Mouse (Mus musculus) right cerebral cortex, adult 18-20 months (tissue): ENCODE measurements around the gene Ripply2.
"Not testable (repeated sequence)": the region's sequence is repeated elsewhere in the genome, so short reads cannot be mapped to it uniquely, and the experiment has no call there.

Source experiments
- DNase-seq: peaks from one replicate; pipeline ENCODE4 v3.0.0; 2022; ENCODE audit warnings: mixed read lengths

Gene Ripply2

DNA sequence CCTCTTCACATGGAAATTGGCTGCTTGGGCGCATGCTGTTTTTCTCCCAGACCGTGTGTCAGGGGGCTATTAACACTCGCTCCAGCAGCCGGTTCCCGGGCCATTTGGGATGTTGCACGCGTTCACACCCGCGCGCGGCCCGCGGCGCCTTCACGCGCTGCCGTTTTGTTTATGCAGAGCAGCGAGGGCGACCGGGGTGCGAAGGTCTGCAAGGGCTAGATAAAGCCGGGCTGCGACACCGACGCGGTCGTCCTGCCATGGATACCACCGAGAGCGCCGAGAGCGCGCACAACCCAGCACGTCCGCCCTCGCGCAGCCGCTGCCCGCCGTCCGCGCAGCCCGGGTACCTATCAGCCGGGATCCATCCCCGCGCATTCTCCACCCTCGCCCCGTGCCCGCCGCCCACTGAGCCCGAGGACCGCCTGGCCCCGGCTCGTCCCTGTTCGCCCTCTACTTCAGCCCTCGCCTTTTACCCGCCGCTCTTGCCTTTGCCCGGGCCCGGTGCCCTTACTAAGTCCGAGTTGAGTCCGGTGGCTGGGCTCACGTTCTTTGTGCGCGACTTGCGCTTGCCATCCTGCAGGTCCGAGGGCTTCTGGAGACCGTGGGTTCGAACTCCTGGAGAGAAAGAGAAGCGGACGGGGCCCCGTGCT lies at the start of gene Ripply2:
Gene Ripply2, plus strand, starts transcription at position 250 of the 650 bp plus-strand sequence.
- DNase-seq = peak; percentile 54

DNA sequence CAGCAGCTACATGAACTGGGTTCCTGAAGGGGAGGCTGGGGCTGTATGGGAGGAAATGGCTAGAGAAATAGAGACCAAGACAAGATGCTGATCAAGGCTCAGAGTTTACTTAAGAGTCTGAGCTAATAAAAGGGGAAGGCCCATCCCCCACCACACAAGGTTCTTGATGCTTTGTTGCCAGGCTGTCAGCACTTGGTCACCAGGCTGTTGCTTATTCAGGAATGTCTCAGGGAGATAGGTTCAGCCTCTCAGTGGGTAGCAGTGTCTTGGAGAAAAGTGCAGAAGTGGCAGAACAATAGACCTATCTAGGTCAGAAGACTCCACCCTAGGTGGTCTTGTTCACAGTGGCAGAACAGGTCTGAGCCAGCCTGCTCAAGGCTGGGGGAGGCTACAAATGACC lies 42.9 kb upstream of the Ripply2 start:
- not testable (repeated sequence) for DNase-seq

DNA sequence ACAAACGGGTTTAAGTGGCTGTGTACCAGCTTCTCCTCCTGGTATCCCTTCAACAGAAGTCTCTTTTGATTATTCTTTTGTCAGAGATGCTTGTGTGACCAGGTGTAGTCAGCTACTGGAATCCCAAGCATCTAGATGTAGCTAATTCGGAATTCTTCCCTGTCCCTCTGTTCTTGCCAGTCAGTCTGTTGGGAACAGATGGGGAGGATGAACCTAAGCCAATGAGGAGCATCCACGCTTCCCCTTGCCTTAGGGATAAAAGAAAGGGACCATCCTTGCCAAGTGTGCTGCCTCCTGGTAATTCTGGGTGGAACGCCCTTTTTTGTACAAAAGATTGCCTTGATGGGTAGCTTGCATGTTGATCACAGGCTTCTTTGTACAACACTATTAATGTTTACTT lies 41.8 kb upstream of the Ripply2 start:
- DNase-seq = no peak

DNA sequence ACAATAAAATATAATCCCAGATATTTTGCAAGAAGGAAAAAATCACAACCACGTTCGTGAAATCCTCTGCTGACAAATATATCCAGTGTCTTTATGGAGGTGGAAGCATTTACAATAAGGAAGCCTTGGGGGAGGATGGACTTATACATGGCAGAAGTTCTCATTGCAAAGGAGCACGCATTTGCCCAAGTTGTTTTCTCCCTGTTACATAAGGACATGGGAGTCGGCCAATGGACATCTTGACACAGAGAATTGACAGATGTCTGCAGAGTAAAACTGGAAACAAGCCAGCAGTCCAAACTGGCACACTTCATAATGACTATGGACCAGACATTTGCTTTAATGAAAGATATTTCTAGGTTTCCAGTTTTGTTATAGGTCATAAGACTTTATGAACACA lies 38.4 kb upstream of the Ripply2 start:
- DNase-seq = peak; percentile 9

DNA sequence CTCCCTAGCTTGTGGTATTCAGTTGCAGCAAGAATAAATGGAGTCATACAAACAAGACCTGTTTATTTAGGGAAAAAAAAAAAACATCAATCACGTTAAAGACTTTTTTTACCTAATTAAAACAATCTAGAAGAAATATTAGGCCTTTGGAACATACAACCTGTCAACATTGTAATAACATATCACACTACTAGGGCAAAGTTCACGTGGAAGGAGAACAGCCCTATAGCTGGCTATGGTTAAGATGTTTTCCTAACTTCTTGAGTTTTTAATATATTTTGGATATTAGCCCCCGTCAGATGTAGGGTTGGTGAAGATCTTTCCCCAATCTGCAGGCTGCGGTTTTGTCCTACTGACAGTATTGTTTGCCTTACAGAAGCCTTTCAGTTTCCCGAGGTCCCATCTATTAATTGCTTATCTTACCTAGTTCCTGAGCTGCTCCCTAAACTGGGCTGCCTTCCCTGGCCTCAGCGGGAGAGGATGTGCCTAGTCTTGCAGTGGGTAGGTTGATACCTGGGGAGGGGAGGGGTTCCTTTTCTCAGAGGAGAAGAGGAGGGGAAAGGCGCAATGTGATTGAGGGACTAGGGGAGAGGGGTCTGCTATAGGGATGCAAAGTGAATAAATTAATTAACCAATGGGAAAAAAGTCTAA lies 37.0 kb upstream of the Ripply2 start:
- no peak for DNase-seq

DNA sequence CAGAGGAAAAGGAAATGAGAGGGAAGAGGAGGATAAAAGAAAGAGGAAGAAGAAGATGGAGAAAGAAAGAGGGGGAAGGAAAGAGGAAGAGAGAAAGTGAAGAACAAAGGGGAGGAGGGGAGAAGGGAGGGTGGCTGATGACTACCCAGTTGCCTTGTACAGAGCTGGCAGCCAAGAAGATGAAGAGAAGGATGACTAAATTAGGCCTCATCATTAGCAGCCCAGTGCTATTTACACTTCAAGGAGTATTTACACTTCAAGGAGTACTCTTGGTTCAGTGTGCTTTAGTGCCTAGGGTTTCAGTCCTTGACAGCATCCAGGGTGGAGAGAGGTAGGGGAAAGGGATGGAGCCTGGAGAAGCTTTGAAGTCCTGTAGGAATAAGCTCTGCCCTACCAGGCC lies 35.3 kb upstream of the Ripply2 start:
- no peak for DNase-seq

DNA sequence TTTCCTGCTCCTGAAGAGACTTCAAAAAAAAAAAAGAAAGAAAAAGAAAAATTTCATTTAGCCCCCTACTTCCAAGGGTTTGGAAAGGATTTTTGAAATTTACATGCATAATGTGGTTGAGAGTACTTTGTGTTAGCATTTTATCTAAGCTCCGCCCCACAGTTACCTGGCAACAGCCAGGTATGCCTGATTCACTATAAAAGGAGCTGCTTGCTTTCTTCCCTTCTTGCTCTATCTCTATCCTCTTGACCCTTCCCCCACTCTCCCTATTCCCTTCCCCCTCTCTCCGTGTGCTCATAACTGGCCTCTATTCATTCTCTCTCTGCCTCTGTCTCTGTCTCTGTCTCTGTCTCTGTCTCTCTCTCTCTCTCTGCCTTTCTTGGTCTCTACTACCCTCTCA lies 34.4 kb upstream of the Ripply2 start:
- no peak for DNase-seq

DNA sequence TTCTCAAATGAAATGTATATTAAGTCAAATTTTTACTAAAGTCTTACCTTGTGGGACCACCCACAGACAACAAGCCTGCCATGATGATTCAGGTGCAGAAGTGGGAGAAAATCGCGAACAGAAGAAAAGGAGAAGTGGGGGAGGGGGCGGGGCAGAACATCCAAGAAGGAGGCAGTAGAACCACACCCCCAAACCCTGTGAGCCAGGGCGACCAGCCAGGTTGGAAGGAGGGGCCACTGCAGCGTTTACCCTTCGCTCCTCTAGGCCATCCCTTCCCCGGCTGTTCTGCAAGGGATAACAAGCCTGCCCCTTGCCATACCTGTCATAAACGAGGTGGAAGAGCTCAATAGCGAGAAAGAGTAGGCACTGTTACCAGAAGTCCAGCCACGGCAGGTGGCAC lies 33.8 kb upstream of the Ripply2 start:
- DNase-seq = no peak

DNA sequence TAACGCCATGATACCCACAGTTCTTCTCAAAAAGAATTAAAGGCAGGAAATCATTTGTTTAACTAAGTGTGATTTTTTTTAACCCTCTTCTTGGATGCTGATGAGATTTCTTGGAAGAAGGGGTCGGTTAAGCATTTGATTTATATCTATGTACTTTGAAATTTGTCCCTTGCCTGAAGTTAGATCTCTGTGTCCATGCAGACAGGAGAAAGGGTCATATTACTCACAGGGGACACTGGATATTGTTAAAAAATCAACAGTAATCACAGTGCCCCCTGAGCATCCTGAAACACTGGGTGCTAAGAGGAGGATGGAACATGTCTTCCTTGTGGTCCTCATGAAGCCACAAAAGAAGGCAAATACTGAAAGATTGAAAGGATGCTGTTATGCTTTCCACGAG lies 30.8 kb upstream of the Ripply2 start:
- DNase-seq = no peak

DNA sequence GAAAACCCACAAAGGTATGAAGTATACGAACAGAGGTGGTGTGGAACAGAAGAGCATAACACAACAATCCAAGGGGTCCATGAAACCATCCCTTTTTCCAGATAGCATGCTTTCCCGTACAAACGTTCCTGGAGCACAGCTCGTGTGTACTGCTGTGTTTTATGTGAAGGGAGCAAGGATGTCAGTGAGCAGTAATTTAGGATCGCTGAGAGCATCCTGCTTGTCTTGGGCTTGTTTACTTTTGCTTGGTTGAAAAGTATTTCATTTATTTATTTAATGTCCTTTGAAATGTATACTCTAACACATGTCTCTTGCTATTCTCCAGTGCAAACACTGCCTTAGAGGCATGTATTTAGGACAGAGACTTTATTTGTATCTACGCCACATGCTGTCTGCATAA lies 30.2 kb upstream of the Ripply2 start:
- DNase-seq = no peak

DNA sequence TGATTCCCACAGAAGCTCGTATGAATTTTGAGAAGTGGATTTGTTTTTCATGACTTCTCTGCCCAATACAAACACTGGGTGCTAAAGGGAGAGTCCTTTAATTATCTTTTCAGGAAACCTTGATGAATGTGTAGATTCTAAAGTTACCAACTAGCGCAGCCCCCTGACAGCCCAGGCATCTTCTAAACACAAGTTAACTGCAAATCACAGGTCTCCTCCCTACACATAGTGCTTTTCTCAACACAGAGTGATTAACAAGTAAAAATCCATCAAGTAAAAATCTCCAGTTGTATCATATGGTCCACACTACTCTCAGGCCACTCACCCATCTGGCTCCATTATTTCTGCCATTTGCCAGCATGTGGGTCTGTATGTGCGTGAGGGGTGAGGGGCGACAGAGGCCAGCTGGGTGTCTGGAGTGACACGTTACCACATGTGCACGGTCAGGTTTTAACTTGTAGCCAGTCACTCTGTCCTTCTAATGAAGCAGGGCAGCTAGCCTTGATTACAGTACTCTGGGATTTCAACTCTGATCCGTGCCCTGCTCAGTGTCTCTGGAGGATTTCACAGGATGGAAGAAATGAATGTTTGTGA lies 28.5 kb upstream of the Ripply2 start:
- no peak for DNase-seq

DNA sequence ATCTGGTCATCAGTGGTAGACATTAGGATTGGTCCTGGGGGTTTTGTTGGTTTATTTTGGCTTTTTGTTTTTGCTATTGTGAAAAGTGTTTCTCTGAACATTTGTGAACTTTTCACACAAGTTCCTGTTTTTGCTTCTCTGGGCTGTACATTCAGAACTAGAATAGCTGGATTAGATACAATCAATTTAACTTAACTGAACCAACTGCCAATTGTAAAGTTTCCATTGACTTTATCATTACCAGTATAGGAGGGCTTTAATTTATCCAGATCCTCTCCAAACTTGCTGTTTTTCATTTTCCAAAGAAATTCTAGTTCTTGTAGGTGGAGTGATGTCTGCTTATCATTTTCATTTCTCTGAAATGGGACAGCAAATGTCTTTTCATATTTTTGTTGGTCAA lies 25.5 kb upstream of the Ripply2 start:
- no peak for DNase-seq

DNA sequence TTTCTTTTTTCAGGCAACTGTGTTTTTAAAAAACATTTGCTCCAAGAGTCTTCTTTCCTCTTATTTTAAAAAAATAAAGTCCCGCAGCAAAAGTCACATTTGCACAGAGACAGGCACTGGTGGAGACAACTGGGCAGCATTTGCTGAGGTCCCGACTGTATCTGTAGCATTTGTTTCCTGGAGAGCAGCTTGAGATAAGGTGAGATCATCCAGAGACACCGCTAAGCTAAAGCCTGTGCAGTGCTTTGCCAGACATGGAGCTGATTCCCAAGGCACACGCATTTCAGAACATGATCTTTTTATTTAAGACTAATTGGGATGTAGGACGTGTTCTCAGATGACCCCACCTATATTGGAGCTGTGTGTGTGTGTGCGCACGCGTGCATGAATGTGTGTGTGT lies 23.6 kb upstream of the Ripply2 start:
- DNase-seq = no peak

DNA sequence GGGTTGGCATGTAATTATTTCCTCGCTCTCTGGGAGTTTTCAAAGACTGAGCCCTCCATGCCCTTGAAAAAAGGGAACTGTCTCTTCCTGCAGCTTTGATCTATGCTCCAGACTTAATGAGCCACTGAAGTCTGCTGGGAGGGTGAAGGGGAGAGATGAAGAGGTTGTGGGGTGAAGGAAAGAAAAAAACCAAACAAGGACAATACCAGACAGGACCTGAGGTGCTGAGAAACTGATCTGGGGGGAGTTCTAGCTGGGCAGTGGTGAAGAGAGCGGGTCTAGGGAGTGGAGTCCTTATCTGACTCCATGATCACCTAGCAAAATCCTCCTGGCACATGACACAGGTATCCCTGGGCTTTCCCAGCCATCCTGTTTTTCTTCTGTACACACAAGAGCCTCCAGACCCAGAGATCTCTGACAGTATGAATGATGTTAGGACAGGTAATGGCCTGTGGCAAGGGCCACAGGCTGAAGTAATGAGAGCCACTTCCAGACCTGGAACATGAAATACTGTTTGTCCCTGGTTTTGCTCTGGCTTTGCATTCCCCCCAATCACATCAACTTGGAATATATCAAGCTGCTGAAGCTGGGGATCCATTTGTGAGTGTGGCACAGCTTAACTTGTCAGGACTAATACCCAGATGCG lies 18.2 kb upstream of the Ripply2 start:
- no peak for DNase-seq

DNA sequence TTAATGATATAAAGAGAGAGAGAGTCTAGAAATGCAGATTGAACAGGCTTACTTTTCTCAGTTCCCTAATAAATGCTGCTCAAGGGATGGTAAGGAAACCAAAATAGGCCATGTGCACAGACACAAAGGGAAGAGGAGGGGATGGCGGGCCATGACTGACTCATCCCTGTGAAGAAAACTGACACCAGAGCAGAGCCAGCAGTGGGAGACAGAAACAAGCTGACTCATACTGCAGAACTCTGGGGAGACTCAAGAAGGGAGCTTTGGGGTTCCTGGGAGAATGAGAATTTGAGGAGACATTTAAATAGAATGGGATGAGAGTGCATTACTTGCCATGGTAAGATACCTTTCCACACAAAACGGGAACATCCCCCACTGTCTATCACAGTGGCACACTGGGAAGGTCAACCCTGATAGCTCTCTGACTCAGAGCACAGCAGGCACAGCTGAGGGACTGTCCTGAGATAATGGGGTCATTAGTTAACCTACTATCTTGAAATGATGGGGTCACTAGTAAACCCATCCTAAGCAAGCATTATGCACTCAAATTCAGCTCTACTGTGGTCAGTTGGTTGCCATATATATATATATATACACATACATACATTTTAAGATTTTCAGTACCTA lies 15.3 kb upstream of the Ripply2 start:
- peak; percentile 86 for DNase-seq

DNA sequence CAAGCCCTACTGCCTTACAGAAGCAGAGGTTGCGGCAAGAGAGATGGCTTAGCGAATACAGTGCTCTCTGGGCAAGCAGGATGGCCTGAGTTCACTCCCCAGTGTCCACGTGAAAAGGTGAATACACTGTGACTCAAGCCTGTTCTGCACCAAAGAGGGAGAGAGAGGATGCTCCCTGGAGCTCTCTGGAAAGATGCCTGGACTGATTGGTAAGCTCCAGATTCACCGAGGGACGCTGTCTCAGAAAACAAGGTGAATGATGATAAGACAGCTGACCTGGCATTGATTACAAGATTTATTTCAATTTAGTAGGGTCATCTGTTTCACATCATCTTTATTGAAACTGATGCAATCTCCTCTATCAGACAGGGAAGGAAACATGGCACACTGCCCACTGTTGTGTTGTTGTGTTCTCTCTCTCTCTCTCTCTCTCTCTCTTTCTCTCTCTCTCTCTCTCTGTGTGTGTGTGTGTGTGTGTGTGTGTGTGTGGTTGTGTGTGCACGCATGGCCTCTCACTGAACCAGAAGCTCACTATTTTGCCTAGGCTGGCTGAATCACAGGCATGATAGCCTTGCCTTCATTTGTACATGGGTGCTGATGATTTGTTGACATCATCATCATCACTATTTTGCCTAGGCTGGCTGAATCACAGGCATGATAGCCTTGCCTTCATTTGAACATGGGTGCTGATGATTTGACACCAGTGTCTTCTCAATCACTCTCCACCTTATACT lies 10.5 kb upstream of the Ripply2 start:
- DNase-seq = no peak

DNA sequence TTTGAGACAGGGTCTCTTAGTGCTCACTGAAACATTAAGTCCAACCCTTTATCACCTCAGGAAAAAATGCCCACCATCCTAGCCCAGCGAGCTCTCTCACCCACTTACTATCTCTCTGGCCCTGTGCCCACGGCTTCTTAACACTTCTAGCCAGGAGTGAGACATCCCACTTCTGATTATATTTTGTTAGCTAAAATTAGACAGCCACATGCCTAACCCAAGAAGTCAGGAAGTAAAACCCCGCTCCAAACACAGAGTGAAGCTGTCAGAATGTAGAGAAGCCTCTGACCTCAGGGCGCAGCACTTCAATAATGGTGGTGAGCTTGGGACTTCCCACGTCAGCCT lies 9.9 kb upstream of the Ripply2 start:
- DNase-seq = no peak

DNA sequence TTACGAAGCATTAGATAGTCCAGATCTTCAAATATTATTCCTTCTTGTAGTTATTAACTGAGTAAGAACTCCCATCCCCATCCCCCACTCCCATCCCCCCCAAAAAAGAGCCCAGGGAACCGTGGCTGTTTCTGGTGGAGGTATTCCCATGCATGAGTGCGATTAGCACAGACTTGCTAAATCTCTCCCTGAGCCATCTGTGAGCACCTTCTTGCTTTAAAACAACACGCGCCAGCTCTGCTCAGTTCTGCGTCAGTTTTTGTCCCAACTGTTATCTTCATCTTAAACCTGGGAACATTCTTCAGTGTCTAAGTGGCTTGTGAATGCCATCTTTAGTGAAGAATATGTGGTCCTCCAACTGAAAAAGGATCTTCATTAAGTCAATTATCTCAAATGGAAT lies 6.8 kb upstream of the Ripply2 start:
- DNase-seq = no peak

DNA sequence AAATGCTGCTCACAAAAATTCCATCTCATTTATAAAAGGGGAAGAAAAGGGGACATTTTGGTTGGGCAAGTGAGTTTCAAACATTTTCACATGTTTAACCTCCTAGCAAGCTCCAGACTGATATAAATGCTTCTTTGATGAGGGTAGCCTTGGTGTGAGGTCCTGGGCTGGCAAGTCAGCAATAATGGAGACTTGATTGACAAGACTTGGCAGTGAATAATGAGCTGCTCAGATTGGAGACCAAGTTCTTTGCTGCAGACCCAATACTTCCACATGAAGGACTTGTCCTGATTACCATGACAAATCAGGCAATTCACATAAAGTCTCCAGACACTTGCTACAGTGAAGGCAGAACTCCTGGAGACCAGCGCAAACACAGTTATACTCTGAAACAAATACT lies 6.4 kb upstream of the Ripply2 start:
- no peak for DNase-seq

DNA sequence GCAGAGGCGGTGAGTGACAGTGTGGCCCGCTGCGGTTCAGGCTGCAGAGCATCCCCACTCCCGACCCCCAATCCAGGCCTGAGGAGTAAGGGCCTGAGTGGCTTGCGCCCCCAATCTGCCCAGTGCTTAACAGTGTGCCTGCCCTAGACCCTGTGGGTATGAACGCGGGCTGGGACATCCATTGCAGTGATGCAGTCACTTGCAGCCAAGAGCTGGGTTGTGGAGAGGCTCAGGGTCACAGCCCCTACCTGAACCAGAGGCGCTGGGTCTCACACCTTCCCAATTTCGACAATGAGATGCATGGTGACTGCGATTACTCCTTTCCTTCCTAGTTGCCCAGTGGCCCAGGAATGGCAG lies 579 bp downstream of the Ripply2 start:
- DNase-seq = no peak

DNA sequence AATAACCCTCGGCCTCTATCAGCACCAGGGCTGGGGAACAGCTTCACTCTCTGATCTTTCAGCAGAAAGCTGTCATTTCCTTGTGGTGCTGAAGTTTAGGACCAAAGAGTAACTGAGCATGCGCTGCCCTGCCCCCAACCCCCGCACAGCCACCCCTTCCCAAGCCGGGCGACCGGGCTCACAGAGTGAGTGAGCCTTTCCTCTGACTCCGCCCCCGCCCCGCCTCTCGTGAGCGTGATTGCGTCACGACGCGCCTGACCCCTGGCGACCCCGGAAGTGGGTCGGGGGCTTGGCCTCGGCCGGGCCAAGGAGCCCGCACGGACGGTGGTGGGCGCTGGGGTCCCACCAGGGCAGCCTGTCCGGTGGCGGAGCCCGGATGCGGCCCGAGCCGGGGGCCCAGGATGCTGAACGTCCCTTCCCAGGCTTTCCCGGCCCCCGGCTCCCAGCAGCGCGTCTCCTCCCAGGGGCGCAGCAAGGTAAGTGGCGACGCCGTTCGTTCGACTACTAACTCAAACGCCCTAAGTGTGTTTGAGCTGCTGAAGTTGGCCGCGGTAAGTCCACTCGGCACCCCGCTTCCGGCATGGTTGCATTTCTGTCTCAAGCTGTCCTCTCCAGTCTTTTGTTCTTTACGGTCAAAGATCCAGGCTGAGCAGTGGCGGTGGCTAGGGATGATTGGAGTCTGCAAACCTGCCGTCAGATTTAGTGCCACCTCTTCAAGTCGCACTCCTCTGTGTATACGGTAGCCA lies 6.6 kb downstream of the Ripply2 start, which contains the start of gene Cyb5r4:
Gene Cyb5r4, plus strand, starts transcription at position 237 of the 746 bp plus-strand sequence.
- DNase-seq = peak; percentile 95

DNA sequence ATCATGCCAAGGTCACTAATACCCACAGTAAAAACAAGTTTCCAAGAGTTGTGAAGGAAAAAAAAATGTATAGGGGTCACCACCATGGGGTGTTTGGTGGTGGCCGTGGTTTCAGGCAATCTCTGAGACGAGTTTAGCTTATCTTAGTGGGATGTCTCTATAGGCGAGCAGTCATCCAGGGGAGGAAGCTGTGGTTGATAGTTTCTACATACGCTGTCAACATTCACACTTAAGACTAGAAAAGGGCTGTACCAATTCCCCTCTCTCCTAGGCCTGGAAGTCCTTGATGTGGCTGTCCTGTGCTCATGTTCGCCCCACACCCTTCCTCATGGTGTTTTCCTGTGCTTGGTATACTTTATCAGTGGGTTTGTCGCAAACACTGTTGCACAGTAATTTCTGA lies 10.4 kb downstream of the Ripply2 start:
- no peak for DNase-seq
